Mouse (Mus musculus) fat pad, adult 2 months (tissue): ENCODE results near the gene Trappc2l.

Source experiments
- DNase-seq: peaks from one replicate; pipeline ENCODE4 v3.0.0-alpha.2; 2011; ENCODE audit warnings: low read depth, low spot score; ENCODE audit errors: extremely low read depth

Gene Trappc2l

DNA sequence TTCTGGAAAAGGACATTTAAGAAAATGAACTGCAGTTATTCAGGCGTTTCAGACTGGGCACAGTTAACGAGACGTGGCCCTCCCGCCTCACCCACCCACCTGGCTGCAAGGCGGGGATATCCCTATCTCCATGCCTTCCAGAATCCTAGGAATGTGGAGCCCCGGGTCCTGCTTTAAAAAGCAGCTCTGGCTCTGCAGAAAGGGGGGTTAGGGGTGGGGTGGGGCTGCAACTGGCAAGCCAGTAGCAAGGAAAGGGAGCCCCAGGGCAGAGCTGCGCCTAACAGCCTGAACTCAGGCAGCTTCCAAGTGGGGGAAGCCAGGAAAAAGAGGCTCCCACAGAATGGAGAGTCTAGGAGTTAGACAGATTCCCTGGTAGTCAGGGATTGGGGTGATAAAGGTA, 32.2 kb upstream of the Trappc2l start:
- DNase-seq = no peak

DNA sequence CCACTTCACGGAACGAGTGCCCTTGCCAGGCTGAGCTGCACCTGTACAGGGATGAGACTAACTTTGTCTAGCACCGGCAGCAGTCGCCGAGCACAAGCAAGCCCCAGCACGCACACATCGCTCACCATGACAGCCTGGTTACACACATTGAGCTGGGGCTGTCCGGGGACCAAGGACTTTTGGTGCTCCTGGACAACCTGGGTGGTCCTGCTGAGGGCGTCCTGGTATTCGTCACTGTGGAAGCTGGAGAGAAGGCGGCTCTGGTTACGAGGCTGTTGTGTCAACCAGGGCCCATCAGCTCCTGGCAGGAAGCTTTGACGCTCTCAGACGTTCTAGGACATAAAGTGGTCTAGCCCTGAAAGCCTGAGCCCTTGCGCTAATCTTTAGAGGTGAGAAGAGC, 30.5 kb upstream of the Trappc2l start:
- no peak for DNase-seq

DNA sequence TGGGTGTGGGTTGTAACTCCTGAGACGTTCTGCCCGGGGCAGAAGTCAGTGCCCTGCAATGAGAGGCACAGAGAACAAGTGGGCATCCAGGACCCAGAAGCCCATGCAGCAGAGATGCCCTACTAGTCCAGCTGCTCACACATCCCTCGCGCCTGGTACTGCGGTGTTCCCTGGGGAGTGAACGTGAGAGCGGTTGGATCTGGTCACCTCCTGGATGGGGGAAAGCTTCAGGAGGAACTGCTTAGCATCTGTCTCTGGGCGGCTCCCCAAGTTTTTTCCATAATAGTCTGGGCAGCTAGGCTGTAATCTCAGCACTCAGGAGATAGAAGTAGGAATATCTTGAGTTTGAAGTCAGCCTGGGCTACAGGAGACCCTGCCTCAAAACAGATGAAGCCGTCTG, 26.5 kb upstream of the Trappc2l start:
- DNase-seq = no peak

DNA sequence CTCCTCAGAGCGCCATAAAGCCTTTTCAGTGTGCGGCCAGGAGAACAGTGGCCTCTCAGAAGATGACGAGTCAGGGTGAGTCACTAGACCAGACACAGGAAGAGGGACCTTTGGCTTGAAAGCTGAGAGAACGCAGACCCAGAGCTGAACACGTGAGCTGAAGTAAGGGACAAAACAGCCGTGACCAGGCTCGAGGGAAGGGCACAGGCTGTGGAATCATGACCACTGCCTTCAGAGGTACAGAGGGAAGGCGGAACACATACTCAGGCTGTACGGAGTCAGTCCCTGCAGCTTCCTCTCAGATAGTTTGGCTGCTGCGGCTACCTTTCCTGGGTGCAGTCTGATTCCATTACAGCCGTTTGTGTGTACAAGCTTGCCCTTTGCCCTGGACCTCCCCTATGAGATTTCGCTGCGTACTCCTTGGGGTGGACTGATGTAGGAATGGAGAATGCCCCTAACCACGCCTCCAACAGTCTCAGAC, 26.0 kb upstream of the Trappc2l start:
- no peak for DNase-seq

DNA sequence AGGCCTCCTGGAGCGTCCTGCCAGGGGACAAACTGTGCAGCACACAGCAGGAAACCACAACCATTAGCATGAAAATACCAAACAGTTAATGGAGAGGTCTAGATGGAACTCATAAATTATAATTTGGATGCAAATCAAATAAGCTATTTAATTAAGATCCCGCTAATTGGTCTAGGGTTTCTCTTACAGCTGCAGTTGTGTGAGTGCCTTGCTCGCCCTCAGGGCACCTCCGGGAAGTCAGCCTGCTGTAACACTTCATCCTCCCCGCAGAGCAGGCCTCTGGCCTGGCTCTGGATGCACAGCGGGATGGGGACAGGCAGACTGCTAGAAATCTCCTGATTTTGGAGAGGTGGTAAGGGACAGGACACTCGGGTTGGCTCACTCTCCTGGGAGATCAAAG, 25.3 kb upstream of the Trappc2l start:
- DNase-seq = no peak

- no peak for DNase-seq
Measured at GRCm38 (mm10) chr8:122586749-122587148, 24.7 kb upstream of the Trappc2l start.

GRCm38 (mm10) chr8:122593240-122593639, 18.2 kb upstream of the Trappc2l start:
- DNase-seq = no peak

DNA sequence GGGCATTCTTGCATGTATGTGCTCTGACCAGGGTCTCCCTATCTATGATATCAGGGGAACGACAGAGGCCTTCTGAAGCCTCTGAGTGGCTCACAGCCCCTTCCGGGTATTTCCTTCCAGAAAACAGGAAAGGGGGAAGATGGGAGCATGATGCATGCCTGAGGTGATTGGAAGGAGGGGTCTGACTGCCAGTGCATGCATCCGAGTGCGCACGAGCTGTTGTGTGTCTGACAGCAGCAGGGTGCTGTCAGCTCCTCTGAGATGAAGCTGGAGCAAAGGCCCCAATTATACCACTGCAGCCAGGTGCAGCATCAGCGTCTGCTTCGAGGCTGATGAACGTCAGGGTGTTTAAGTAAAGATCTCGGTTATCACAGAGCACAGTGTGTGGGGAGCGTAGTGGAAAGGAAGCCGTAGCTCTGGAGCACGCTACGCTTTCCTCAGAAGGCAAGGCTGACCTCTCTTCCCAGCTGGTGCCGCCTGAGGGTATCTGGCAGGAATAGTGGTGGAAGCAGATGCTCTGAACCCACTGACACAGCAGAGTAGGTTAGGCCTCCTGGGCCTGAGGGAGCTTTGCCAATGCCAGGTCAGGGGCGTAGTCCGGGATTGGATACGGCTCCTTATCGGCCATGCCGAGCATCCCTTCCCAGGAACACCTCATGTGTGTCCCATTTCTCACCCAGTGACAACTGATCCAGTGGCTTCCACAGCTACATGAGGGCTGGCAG, 17.5 kb upstream of the Trappc2l start:
- DNase-seq = no peak

DNA sequence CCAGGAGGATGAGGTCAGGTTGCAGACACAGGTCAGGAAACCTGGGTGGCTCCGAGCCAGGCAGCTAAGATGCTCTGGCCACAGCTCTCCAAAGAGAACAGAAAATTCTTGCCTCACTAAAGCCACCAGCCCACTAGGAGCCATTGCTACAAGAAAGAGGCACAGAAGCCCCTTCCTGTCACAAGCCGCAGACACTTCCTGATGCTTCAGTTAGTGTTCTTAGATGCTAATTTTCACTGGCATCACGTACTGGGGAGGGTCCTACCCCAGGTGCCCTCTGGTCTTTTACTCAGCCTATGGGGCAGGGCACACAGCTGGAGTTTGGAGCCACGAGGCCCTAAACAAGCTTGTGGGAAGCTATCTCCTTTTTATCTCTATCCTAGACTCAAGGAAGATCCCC, 15.4 kb upstream of the Trappc2l start:
- no peak for DNase-seq

DNA sequence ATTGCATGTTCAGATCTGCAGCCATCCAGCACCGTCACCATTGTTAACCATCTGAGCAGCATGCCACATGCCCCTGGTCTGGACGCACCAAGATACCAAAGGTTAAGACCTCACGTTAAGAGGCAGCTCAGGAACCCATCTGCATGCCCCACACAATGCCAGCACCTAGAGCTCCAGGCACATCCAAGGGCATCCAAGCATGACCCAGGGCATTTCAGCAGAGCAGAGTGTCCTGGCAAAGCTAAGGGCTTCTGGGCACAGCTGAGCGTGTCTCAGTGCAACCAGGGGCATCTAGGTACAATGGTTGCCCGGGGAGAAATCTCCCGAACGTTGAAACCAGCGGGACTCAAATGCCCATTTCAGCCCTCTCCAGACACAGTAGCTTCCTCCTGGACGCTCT, 10.8 kb upstream of the Trappc2l start:
- DNase-seq = no peak

GRCm38 (mm10) chr8:122604640-122605039, 6.8 kb upstream of the Trappc2l start:
- no peak for DNase-seq

GRCm38 (mm10) chr8:122605367-122605766, 6.1 kb upstream of the Trappc2l start:
- no peak for DNase-seq

DNA sequence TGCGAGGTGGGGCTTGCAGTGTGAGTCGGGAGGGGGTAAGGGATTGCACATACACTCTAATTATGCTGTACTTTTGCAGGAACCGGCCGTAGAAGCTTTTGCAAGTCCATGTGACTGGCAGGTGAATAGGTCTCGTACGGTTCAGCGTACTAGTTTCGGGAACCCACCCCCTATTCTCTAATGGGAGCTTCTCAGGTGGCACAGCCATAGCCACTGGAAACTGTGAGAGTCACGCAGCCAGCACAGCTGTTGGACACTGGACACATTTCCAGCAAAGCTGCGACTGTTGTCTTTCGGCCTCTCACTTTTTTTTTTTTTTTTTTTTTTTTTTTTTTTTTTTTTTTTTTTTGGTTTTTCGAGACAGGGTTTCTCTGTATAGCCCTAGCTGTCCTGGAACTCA, 4.6 kb upstream of the Trappc2l start:
- DNase-seq = no peak

DNA sequence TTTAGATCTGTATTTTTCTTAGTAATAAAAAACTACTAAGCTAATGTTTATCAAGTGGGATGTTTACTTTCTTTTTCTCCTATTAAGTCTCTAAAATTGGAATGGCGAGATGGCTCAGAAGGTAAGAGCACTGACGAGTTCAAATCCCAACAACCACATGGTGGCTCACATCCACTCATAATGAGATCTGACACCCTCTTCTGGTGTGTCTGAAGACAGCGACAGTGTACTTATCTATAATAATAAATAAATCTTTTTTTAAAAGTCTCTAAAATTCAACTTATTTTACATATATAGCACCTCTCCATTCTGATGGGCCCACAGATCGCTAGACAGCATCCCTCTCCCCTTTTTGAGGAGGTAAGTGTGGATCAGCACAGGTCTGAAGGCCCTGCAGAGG, 1.2 kb upstream of the Trappc2l start:
- DNase-seq = no peak

DNA sequence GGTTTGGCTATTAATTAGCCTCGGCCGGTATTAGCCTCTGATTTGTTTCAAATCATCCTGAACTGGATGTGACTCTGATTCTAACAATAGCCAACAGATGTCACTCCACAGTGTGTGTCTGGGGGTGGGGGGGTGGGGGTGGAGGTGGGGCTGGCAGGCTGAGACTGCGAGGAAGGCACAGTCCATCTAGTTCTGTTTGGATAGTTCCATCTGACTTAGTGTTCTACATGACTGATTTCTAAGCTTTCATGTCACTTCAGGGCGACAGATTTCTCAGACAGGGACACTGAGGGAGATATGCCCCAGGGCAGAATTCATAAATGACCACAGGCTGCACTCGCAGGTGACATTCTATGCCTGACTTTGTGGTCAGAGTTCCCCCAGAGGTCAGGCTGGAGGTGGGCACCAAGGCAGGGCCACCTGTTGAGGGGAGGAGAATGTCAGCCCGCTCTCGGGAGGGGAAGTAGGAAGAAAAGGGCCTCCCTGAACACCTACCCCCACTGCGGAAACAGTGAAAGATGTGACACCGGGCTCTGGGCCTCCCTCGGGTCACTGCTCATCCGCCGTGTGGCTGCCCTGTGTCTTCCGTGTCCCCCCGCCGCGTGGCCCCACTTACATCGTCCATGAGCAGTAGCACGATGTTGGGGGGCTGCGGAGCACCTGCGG, 695 bp upstream of the Trappc2l start:
- no peak for DNase-seq

DNA sequence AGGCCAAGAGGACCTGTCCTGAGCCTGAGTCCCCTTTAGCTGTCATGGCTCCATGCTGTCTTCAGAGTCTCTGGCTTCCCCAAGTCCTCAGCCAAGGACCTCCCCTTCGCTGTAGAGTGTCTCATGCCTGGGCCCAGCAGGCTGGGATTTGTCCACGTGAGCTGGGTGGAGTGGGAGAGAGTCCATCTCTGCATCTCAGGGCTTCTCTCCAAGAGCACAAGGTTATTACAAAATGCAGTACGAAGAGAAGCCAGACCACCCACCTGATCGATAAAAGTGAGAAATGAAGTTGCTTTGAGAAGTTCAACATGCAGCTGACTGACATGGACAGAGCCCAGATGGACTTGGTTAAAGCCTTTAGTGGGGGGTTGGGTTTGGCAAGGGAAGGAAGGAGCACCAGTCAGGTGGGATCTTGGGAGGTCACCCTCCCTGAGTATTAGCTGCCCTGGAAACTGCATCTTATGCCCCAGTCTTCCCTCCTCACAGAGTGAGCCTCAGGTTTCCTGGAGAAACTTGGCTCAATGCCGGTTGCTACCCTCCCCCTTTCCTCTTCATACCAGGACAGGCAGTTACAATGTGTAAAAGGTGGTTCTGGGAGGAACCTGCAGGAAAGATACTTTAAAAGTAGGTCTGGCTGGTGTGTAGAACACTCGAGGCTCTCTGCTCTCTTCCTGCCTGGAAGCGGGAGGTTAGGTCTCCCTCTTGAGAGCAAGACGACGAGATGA, 4.9 kb downstream of the Trappc2l start:
- DNase-seq = no peak

- DNase-seq = no peak
Measured at GRCm38 (mm10) chr8:122617947-122618546, 6.6 kb downstream of the Trappc2l start.

GRCm38 (mm10) chr8:122618660-122619378, 7.4 kb downstream of the Trappc2l start:
- no peak for DNase-seq

DNA sequence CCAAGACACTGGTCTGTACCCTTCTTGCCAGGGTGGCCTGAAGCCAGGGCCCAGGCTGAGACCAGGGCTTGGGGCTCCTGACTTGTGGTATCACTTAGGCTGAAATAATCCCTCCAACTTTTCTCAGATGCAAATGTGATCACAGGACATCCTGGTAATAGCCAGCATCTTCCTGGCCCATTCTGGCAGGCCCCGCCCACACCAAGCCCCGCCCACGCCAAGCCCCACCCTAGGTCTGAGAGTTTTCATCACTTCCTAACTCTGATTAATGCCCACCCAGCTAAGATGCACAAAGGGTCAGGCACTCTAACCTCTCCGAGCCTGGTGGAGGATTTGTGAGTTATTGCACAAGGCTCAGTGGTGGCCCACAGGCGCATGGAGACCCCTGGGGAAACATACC, 9.0 kb downstream of the Trappc2l start:
- DNase-seq = no peak

GRCm38 (mm10) chr8:122622727-122623126, 11.3 kb downstream of the Trappc2l start, which contains the start of gene Pabpn1l:
Pabpn1l (minus strand) TSS chr8:122622739.
- DNase-seq = no peak
